Mouse (Mus musculus): Measurements from ENCODE around the gene Agrn. TPM values are rescaled to one million over a fixed set of nuclear protein-coding genes. Genes with fewer than 3 reads are reported as not detected.
A peak's percentile ranks its signal among the peaks of the same experiment; 100 is the strongest.

Gene Agrn
- polyA plus RNA-seq (2015; fragmentation: Nextera tagmentation; extraction: Ambion mirVana), result 15.1 and 17.7 TPM in 2 replicates

GRCm38 (mm10) chr4:156197131-156197828 is at the start of gene Agrn:
Agrn (minus strand) TSS chr4:156197488.
- H3K4me1 ChIP-seq (replicated peaks; ENCODE audit: control insufficient read depth, insufficient read depth, low read length), result peaks cover 5% of the 10 kb centered on the region; the same call in 1 of the 2 replicates
- 1% methylated on average over 49 of the region's 88 CpGs for WGBS

GRCm38 (mm10) chr4:156236651-156237447 is 39.6 kb upstream of the Agrn start:
- no peak for TF ChIP-seq CTCF (IDR thresholded peaks at IDR 0.05; ENCODE audit: low read depth)
- peak overlapping the region; percentile 77 for H3K4me3 ChIP-seq (ENCODE audit: low read depth, low read length)
- H3K27ac ChIP-seq (ENCODE audit: low read depth, low read length), result no peak overlapping the region
- WGBS, result 17% methylated on average over 55 of the region's 60 CpGs
- ATAC-seq, result no peak
- H3K9ac ChIP-seq (ENCODE audit: low read depth, low read length), result no peak overlapping the region
- no peaks in the 10 kb centered on the region for H3K27me3 ChIP-seq (replicated peaks; ENCODE audit: control insufficient read depth, insufficient read depth, low read length)
- H3K36me3 ChIP-seq (ENCODE audit: control insufficient read depth, insufficient read depth), result peaks cover 42% of the 10 kb centered on the region
- no peaks in the 10 kb centered on the region for H3K9me3 ChIP-seq (ENCODE audit: control insufficient read depth)
- H3K4me2 ChIP-seq (replicated peaks; ENCODE audit: low read depth), result peak overlapping the region; percentile 94
- 0 out of 2 replicates have a peak, but pooled peaks cover 4% of the 10 kb centered on the region for H3K4me1 ChIP-seq (replicated peaks; ENCODE audit: control insufficient read depth, insufficient read depth, low read length)

More at GRCm38 (mm10) chr4:156197131-156197828, at the start of gene Agrn:
- no peaks in the 10 kb centered on the region for H3K9me3 ChIP-seq (ENCODE audit: control insufficient read depth)
- no peaks in the 10 kb centered on the region for H3K36me3 ChIP-seq (ENCODE audit: control insufficient read depth, insufficient read depth)
- H3K4me3 ChIP-seq (ENCODE audit: low read depth, low read length), result peak within 1 kb of the TSS; percentile 83
- peak within 1 kb of the TSS; percentile 98 for H3K4me2 ChIP-seq (replicated peaks; ENCODE audit: low read depth)
- TF ChIP-seq CTCF (IDR thresholded peaks at IDR 0.05; ENCODE audit: low read depth), result no peak
- peak; percentile 78 for ATAC-seq
- H3K27ac ChIP-seq (ENCODE audit: low read depth, low read length), result peak within 1 kb of the TSS; percentile 97
- peak within 1 kb of the TSS; percentile 83 for H3K9ac ChIP-seq (ENCODE audit: low read depth, low read length)
- H3K27me3 ChIP-seq (replicated peaks; ENCODE audit: control insufficient read depth, insufficient read depth, low read length), result peaks cover 4% of the 10 kb centered on the region; the same call in 1 of the 2 replicates

- Histone ChIP-seq H3K4me3 (ENCODE audit: low read depth, low read length) (peak within 1 kb of the TSS; percentile 77), H3K27me3 (replicated peaks; ENCODE audit: control insufficient read depth, insufficient read depth, low read length) (no peaks in the 10 kb centered on the region), H3K9me3 (ENCODE audit: control insufficient read depth) (no peaks in the 10 kb centered on the region), H3K4me2 (replicated peaks; ENCODE audit: low read depth) (peak within 1 kb of the TSS; percentile 94), H3K36me3 (ENCODE audit: control insufficient read depth, insufficient read depth) (peaks cover 42% of the 10 kb centered on the region), H3K27ac (ENCODE audit: low read depth, low read length) (peak within 1 kb of the TSS; percentile 88), H3K4me1 (replicated peaks; ENCODE audit: control insufficient read depth, insufficient read depth, low read length) (0 out of 2 replicates have a peak, but pooled peaks cover 4% of the 10 kb centered on the region), H3K9ac (ENCODE audit: low read depth, low read length) (peak within 1 kb of the TSS; percentile 67)
- peak; percentile 15; the same call in 1 of the 2 replicates for TF ChIP-seq CTCF (IDR thresholded peaks at IDR 0.05; ENCODE audit: low read depth)
- under 1% methylated on average over 83 of the region's 90 CpGs for WGBS
- ATAC-seq, result peak; percentile 91
These were observed 38.7 kb upstream of the Agrn start, which contains the start of gene Noc2l for GRCm38 (mm10) chr4:156235808-156236533. Noc2l (plus strand) TSS chr4:156236010.

GRCm38 (mm10) chr4:156235360-156235770 is 38.1 kb upstream of the Agrn start:
- TF ChIP-seq CTCF (IDR thresholded peaks at IDR 0.05; ENCODE audit: low read depth), result peak; percentile 51
- Histone ChIP-seq H3K27me3 (replicated peaks; ENCODE audit: control insufficient read depth, insufficient read depth, low read length) (no peaks in the 10 kb centered on the region), H3K4me3 (ENCODE audit: low read depth, low read length) (peak overlapping the region; percentile 77), H3K27ac (ENCODE audit: low read depth, low read length) (peak overlapping the region; percentile 68), H3K4me1 (replicated peaks; ENCODE audit: control insufficient read depth, insufficient read depth, low read length) (0 out of 2 replicates have a peak, but pooled peaks cover 4% of the 10 kb centered on the region), H3K9me3 (ENCODE audit: control insufficient read depth) (no peaks in the 10 kb centered on the region), H3K9ac (ENCODE audit: low read depth, low read length) (peak overlapping the region; percentile 67), H3K4me2 (replicated peaks; ENCODE audit: low read depth) (peak overlapping the region; percentile 94), H3K36me3 (ENCODE audit: control insufficient read depth, insufficient read depth) (peaks cover 36% of the 10 kb centered on the region)
- peak; percentile 34 for ATAC-seq
- under 1% methylated on average over 15 of the region's 15 CpGs for WGBS

GRCm38 (mm10) chr4:156234701-156235213 is 37.5 kb upstream of the Agrn start, which contains the start of gene Plekhn1:
Plekhn1 (minus strand) TSS chr4:156234857.
- peak; percentile 30; the same call in 1 of the 2 replicates for ATAC-seq
- H3K9me3 ChIP-seq (ENCODE audit: control insufficient read depth), result no peaks in the 10 kb centered on the region
- under 1% methylated on average over 47 of the region's 48 CpGs for WGBS
- H3K36me3 ChIP-seq (ENCODE audit: control insufficient read depth, insufficient read depth), result peaks cover 34% of the 10 kb centered on the region
- 0 out of 2 replicates have a peak, but pooled peaks cover 4% of the 10 kb centered on the region for H3K4me1 ChIP-seq (replicated peaks; ENCODE audit: control insufficient read depth, insufficient read depth, low read length)
- no peak for TF ChIP-seq CTCF (IDR thresholded peaks at IDR 0.05; ENCODE audit: low read depth)
- H3K4me2 ChIP-seq (replicated peaks; ENCODE audit: low read depth), result peak within 1 kb of the TSS; percentile 94
- peak within 1 kb of the TSS; percentile 77 for H3K4me3 ChIP-seq (ENCODE audit: low read depth, low read length)
- peak within 1 kb of the TSS; percentile 68 for H3K27ac ChIP-seq (ENCODE audit: low read depth, low read length)
- H3K27me3 ChIP-seq (replicated peaks; ENCODE audit: control insufficient read depth, insufficient read depth, low read length), result no peaks in the 10 kb centered on the region
- H3K9ac ChIP-seq (ENCODE audit: low read depth, low read length), result peak within 1 kb of the TSS; percentile 67
